Mouse (Mus musculus) limb, embryonic 10.5 days (tissue): Measurements from ENCODE around the gene Ano8. TPM values are rescaled to one million over a fixed set of nuclear protein-coding genes. Genes with fewer than 3 reads are reported as not detected.

ENCODE experiments used
- DNase-seq: peaks from one replicate; pipeline ENCODE4 v3.0.0-alpha.2; 2017; ENCODE audit warnings: low spot score
- H3K27ac ChIP-seq: fragments of 300-500 bp; sonication (generic); 2 replicates; pipeline ENCODE4 v1.5.1; 2016; ENCODE audit warnings: mild to moderate bottlenecking
- H3K27me3 ChIP-seq: fragments of 300-500 bp; sonication (generic); 2 replicates; pipeline ENCODE4 v1.6.1; 2016; ENCODE audit warnings: low read depth, mild to moderate bottlenecking; ENCODE audit not compliant: poor library complexity, severe bottlenecking
- H3K36me3 ChIP-seq: fragments of 300-500 bp; sonication (generic); 2 replicates; pipeline ENCODE4 v1.6.1; 2016; ENCODE audit warnings: mild to moderate bottlenecking, moderate library complexity
- H3K4me1 ChIP-seq: fragments of 300-500 bp; sonication (generic); 2 replicates; pipeline ENCODE4 v1.6.1; 2016
- H3K4me3 ChIP-seq: fragments of 300-500 bp; sonication (generic); 2 replicates; pipeline ENCODE4 v1.5.1; 2016; ENCODE audit warnings: mild to moderate bottlenecking, moderate library complexity
- H3K9me3 ChIP-seq: fragments of 300-500 bp; sonication (generic); replicated peaks from 2 replicates; pipeline ENCODE4 v1.6.1; 2016; ENCODE audit warnings: mild to moderate bottlenecking
- WGBS: fragments of 180-500 bp; shearing (Covaris S2); methylation state at CpG from one replicate; pipeline ENCODE4 v1.1.7; 2016; 5-methylcytosine and 5-hydroxymethylcytosine counted together
- polyA plus RNA-seq: library from polyadenylated mRNA; unstranded; fragments of >200 nt; fragmentation: Nextera tagmentation; extraction: Ambion mirVana; gene quantifications from 2 replicates; pipeline ENCODE4 v1.2.1, GENCODE M21; 2016

Gene Ano8
- polyA plus RNA-seq, 1 experiment from 2014 or later = 3.5 TPM

DNA sequence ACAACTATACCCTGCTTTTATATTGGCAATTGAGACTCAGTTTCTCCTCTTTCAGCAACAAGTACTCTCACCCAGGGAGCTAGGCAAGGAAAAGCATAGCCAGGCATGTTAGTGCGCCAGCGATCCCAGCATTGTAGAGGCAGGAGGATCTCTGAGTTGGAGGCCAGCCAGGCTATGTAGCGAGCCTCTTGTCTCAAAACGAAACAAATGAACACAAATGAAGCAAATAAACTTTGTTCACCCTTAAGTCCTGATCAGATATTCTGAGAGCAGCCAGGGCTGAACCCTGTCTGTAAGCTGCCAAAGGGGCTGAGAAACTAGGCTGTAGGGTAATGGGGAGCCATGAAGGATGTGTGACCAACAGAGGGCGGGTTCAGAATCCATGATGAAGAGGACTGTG is 10.0 kb upstream of the Ano8 start:
- H3K4me1 ChIP-seq = peaks cover 51% of the 10 kb centered on the region
- H3K27ac ChIP-seq = peak overlapping the region; percentile 72
- no peak for DNase-seq
- no peaks in the 10 kb centered on the region for H3K9me3 ChIP-seq
- H3K27me3 ChIP-seq = no peaks in the 10 kb centered on the region
- peaks cover 39% of the 10 kb centered on the region for H3K36me3 ChIP-seq
- H3K4me3 ChIP-seq = no peak overlapping the region
- WGBS = 96% methylated on average over 5 of the region's 5 CpGs

DNA sequence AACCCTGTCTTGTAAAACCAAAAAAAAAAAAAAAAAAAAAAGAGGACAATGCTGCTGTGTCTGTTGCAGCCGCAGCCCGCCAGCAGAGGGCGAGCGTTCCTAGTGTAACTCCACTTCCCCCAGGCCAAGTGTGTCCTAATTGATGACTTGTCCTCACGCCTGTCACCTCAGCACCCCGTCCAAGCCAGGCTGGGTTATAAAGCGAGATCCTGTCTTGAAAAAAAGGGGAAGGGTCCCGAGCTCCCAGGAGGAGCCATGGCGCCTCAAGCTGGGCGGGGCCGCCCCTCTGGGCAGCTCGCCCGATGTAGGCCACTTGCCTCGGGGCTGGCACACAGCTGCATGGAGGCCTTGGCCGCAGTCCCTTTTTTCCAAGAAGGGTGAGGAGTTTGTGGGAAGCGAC is 9.3 kb upstream of the Ano8 start:
- Histone ChIP-seq H3K36me3 (peaks cover 47% of the 10 kb centered on the region), H3K27ac (peak overlapping the region; percentile 53; the same call in 1 of the 2 replicates), H3K9me3 (no peaks in the 10 kb centered on the region), H3K4me1 (peaks cover 54% of the 10 kb centered on the region), H3K4me3 (0 out of 2 replicates have a peak overlapping the region, but pooled peaks have one; percentile 16), H3K27me3 (no peaks in the 10 kb centered on the region)
- 24% methylated on average over 16 of the region's 16 CpGs for WGBS
- peak; percentile 91 for DNase-seq

DNA sequence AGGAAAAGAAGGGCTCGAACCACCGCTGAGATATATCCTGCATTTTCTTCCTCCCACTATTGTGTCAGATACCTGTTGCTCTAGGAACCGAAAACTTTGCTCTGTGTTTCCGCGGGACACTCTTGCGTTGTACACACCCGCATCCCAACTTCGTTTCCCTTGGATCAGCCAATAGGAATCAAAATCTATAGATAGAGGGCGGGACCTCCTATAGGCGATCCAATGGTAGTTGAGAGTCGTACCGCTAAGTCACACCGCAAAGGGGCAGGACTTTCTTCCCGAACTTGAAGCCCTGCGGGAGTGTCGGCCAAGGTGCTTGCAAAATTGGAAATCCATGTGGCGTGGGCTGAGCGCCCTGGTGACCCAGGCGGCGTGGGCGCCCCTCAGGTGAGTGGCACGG is 2.7 kb upstream of the Ano8 start:
- peak; percentile 90 for DNase-seq
- Histone ChIP-seq H3K36me3 (peaks cover 50% of the 10 kb centered on the region), H3K4me1 (peaks cover 47% of the 10 kb centered on the region), H3K27me3 (no peaks in the 10 kb centered on the region), H3K9me3 (no peaks in the 10 kb centered on the region), H3K27ac (peak overlapping the region; percentile 93), H3K4me3 (peak overlapping the region; percentile 78)
- WGBS = 0% methylated on average over 22 of the region's 22 CpGs

DNA sequence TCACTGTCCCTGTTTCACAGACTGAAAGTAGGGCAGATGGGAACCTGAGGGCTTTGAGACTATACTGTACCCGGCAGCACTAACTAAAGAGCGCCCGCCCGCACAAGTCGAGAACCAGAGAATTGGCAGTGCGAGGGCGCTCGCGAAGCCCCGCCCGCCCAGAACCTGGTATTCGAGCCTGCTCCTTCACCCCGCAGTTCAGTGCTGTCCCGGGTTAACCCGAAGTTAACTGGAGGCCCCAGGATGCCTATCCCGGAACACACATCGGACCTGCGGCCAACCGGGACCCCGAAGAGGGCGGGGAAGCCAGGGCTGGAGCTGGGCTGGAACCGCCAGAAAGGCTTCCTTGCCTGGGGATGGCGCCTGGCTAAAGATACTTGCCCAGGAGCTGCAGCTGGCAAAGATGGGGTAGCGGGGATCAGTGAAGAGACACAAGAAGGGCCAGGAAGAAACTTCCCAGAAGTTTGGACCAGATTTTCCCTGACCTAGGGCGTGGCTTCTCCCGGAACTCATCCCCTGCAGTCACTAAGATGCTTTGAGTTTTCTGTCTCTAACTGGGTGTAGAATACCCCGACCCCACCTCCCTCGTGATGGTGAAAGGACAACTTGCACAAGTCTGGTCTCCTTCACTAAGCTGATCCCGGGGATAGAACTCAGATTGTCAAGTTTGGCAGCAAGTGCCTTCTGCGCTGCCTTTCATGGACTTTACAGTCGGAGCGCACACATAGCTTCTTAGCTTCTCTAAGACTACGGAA is 2.1 kb upstream of the Ano8 start, which contains the start of gene Gtpbp3:
Gene Gtpbp3, plus strand, starts transcription at position 413 of the 755 bp plus-strand sequence.
- H3K4me3 ChIP-seq = peak within 1 kb of the TSS; percentile 78
- WGBS = under 1% methylated on average over 33 of the region's 33 CpGs
- peaks cover 52% of the 10 kb centered on the region for H3K36me3 ChIP-seq
- H3K27ac ChIP-seq = peak within 1 kb of the TSS; percentile 93
- no peaks in the 10 kb centered on the region for H3K9me3 ChIP-seq
- H3K27me3 ChIP-seq = no peaks in the 10 kb centered on the region
- peaks cover 47% of the 10 kb centered on the region for H3K4me1 ChIP-seq
- DNase-seq = peak; percentile 84

DNA sequence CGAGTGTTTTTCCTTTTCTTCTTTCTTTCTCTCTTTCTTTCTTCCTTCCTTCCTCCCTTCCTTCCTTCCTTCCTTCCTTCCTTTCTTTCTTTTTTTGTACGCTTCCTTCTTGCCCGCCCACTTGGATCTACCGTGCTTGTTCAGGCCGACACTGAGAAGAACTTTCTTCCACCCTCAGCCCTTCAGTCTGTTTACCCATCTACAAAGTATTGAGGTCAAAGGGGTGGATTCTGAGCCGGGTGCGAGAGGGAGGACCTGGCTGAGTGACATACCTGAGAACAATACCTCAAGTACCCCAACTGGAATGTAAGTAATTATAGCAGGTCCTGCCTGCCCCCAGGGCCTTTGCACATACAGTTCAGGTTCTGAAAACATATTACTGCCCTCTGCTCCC is 370 bp upstream of the Ano8 start:
- Histone ChIP-seq H3K9me3 (no peaks in the 10 kb centered on the region), H3K36me3 (peaks cover 52% of the 10 kb centered on the region), H3K4me1 (peaks cover 52% of the 10 kb centered on the region), H3K4me3 (peak overlapping the region; percentile 90), H3K27me3 (peaks cover 13% of the 10 kb centered on the region), H3K27ac (peak overlapping the region; percentile 97)
- WGBS = 27% methylated on average over 7 of the region's 7 CpGs
- no peak for DNase-seq

DNA sequence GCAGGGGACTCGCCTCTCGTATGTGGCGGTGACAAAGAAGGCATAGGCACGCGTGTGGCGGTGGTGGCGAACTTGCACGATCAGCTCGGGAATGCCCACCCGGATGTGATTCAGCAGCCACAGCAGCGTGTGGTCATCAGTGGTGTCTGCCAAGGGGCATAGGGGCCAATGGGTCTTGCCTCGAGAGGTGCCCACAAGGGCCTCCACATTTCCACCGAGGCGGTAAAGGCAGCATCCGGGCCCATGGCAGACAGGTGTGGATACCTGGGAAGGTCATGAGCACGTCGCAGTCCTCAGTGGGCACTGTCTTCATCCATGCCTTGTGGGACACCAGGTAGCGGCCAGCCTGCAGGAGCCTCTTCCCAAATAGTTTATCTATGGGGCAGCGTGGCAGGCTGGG is 1.0 kb downstream of the Ano8 start:
- Histone ChIP-seq H3K27ac (0 out of 2 replicates have a peak overlapping the region, but pooled peaks have one; percentile 97), H3K4me3 (peak overlapping the region; percentile 90), H3K36me3 (peaks cover 52% of the 10 kb centered on the region), H3K27me3 (peaks cover 23% of the 10 kb centered on the region), H3K4me1 (peaks cover 53% of the 10 kb centered on the region), H3K9me3 (no peaks in the 10 kb centered on the region)
- DNase-seq = no peak
- 94% methylated on average over 19 of the region's 19 CpGs for WGBS

DNA sequence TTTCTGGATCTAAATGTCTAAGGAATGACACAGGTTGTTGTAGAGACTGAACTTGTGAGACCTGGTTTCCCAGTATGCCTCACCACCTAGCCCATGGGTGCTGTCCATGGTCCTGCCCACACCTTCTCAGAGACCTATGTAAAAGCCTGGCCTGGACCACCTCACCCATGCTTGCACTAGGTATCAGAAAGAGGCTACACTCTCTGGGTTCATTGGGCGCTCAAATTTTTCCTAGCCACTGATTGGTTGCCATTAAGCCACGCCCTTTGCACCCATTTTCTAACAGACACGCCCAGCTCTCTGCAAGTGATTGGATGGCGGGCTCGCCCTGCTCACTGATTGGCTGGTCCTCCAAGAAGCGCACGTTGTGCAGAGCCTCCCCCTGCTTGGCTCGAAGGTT is 1.8 kb downstream of the Ano8 start:
- Histone ChIP-seq H3K9me3 (no peaks in the 10 kb centered on the region), H3K27me3 (peaks cover 24% of the 10 kb centered on the region), H3K27ac (no peak overlapping the region), H3K36me3 (peaks cover 58% of the 10 kb centered on the region), H3K4me1 (peaks cover 45% of the 10 kb centered on the region), H3K4me3 (peak overlapping the region; percentile 90; the same call in 1 of the 2 replicates)
- DNase-seq = peak; percentile 80
- 42% methylated on average over 8 of the region's 8 CpGs for WGBS

DNA sequence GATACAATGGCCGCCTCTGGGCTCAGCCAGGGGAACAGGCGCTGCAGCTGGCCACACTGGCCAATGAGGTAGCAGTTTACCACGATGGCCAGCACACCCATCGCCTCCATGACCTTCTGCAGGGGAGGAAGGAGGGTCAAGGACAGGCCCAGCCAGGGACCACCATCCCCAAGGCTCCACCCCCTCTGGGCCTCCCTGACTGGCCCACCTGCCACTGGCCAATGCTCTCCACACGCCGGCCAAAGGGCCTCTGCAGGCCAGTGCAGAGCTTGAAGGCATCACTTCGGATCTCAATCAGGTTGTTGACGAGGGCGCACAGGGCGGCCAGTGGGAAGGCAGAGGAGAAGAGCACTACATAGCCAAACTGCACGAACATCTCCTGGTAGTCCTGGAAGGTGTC is 6.8 kb downstream of the Ano8 start:
- peaks cover 35% of the 10 kb centered on the region for H3K27me3 ChIP-seq
- 88% methylated on average over 11 of the region's 11 CpGs for WGBS
- H3K9me3 ChIP-seq = no peaks in the 10 kb centered on the region
- peaks cover 38% of the 10 kb centered on the region for H3K4me1 ChIP-seq
- peaks cover 72% of the 10 kb centered on the region for H3K36me3 ChIP-seq
- no peak overlapping the region; the same call in 1 of the 2 replicates for H3K4me3 ChIP-seq
- no peak for DNase-seq
- no peak overlapping the region for H3K27ac ChIP-seq

DNA sequence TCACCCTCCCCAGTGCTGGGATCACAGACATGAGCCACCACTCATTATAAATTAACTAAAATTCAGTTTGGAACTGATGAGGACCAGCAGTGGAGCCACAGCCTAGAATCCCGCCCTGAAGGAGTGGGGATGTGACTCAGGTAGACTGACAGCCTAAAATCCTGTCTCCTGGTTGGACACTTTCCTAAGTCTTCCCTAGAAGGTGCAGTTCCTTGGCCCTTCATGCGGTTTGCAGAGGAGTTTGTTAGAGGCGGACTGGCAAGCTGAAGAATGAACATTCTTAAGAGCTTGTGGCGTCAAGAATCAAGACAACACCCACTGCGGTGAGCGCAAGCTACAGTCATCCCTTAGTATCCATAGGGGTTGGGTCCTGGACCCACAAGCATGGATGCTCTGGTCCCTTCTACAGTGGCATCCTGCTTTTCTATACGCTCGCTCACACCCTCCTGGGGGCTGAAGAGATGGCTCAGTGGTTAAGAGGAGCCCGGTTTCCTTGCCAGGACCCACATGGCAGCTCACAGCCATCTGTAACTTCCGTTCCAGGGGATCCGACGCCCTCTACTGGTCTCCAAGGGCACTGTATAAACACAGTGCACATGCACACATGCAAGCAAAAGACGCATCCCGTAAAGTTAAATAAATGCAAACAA is 8.4 kb downstream of the Ano8 start:
- Histone ChIP-seq H3K36me3 (peaks cover 72% of the 10 kb centered on the region), H3K27me3 (peaks cover 34% of the 10 kb centered on the region), H3K27ac (peak overlapping the region; percentile 88; the same call in 1 of the 2 replicates), H3K4me1 (peaks cover 37% of the 10 kb centered on the region), H3K9me3 (no peaks in the 10 kb centered on the region), H3K4me3 (peak overlapping the region; percentile 72)
- peak; percentile 59 for DNase-seq
- WGBS = 34% methylated on average over 14 of the region's 14 CpGs

DNA sequence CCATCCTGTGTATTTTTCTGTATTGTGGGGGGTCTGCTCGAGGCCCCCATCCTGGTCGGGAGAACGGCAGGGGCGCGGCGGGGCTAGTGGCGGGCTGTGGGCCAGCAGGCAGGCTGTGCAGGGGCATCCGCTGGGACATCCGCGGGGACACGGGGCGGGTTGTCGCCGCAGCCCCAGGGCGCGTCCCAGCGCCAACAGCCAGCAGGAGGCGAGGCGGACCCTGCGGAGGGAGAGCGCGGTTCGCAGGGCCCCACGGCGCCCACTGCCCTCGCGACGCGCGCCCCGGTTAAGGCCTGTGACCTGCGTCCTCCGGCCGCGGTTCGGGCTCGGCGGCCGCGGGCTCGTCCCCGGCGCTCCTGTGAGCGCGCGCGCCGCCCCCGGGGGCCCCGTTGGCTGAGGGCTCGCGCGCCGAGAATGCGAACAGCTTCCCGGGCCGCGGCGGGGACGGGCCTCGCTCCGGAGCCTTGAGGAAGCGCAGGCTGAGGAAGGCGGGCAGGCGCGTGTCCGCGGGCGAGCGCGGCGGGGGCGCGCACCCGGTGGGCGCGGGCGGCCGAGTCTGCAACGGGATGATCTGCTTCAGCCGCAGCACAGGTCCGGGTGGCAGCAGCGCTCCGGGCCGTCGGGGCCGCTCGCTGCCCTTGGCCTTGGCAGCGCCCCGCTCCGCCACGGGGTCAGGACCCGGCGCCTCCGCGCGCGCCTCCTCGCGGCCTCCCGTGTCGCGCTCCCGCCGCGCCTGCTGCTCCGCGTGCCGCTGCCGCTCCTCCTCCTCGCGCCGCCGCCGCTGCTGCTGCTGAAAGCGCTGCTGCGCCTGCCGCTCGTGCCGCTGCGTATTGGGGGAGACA is 9.4 kb downstream of the Ano8 start:
- Histone ChIP-seq H3K27ac (peak overlapping the region; percentile 88), H3K9me3 (no peaks in the 10 kb centered on the region), H3K36me3 (peaks cover 72% of the 10 kb centered on the region), H3K27me3 (peaks cover 24% of the 10 kb centered on the region), H3K4me1 (peaks cover 34% of the 10 kb centered on the region), H3K4me3 (peak overlapping the region; percentile 72)
- WGBS = 3% methylated on average over 120 of the region's 121 CpGs
- DNase-seq = peak; percentile 84

DNA sequence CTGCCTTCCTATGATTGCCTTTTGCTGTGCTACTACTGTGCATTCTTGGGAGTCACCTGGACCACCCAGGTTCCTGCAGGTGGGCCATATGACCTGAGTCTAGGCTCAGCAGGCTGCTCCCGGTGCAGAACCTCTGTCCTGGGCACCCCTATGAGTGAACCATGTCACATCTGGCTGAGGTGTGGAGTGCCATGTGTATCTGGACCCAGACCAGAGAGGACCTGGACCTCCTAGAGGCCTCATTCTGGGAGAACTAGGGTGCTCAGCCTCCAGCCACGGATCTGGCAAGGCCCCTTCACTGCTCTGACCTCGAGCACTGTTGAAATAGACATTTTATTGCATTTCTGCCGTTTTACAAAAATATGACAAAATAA is 10.1 kb downstream of the Ano8 start:
- Histone ChIP-seq H3K4me1 (peaks cover 31% of the 10 kb centered on the region), H3K9me3 (no peaks in the 10 kb centered on the region), H3K27ac (peak overlapping the region; percentile 88), H3K27me3 (peaks cover 18% of the 10 kb centered on the region), H3K4me3 (peak overlapping the region; percentile 72), H3K36me3 (peaks cover 72% of the 10 kb centered on the region)
- DNase-seq = peak; percentile 49
- WGBS = 31% methylated on average over 4 of the region's 4 CpGs

DNA sequence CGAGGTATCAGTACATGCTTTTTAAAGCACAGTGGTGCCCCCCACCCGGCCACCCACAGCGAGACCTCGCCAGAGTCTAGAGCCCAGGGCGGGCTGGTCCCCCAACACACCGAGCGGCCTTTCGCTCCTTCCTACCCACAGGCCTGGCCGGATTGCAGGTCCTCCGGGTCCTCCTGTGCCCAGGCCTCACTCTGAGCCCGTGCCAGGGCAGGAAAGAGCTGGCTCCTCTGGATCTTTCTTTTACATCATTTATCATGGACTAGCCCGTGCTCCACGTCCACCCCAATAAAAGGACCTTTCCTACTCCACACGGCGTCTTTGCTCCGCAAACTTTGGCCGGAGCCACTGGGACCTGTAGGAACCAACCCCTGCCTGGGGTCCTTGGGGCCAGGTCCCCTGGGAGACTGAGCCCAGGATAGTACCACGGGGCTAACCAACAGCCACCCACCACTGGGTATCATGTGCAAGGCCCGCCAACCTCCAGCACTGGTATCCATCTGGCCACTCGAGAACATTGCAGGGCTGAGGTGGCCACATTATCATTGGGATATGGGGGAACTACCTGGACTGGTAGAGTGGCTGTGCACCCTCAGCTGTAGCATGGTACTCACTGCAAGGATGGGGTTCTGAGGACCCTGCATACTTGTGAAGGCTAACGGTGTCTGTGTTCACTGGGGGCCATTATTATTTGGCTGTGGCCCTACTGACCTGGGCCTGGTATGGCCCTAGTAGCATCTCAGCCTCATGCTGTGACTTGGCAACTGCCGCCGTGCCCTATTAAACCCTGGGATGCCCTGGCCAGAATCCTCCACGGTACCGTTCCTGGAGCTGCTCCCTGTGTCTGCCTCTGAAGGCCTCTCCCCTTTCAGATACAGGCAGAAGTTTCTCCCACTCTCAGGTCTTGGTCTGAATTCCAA is 10.7 kb downstream of the Ano8 start:
- Histone ChIP-seq H3K27me3 (peaks cover 12% of the 10 kb centered on the region; the same call in 1 of the 2 replicates), H3K27ac (0 out of 2 replicates have a peak overlapping the region, but pooled peaks have one; percentile 88), H3K4me3 (peak overlapping the region; percentile 72; the same call in 1 of the 2 replicates), H3K36me3 (peaks cover 72% of the 10 kb centered on the region), H3K4me1 (peaks cover 35% of the 10 kb centered on the region), H3K9me3 (no peaks in the 10 kb centered on the region)
- WGBS = 92% methylated on average over 25 of the region's 25 CpGs
- no peak for DNase-seq
